Comparison of ENCODE assay signal across 8 mouse cellular contexts in genomic region chr7:112656141-112656662, GRCm38 (mm10). TPM values are rescaled to one million over a fixed set of nuclear protein-coding genes. Genes with fewer than 3 reads are reported as not detected.
DNase-seq lines count a peak whose midpoint lies in the region; ATAC-seq lines count a peak whose summit lies in the region.

No protein-coding gene starts in this region.

- no peaks in the 10 kb centered on the region for H3K36me3 ChIP-seq in heart, embryonic 11.5 days (ENCODE audit: control insufficient read depth, insufficient read depth, low read length)
- H3K36me3 ChIP-seq in midbrain, embryonic 10.5 days: no peaks in the 10 kb centered on the region
- H3K36me3 ChIP-seq in forebrain, embryonic 12.5 days (replicated peaks): no peaks in the 10 kb centered on the region

- no peaks in the 10 kb centered on the region for H3K27me3 ChIP-seq in heart, embryonic 11.5 days (ENCODE audit: control insufficient read depth, insufficient read depth, low read length)
- no peaks in the 10 kb centered on the region for H3K27me3 ChIP-seq in midbrain, embryonic 10.5 days (ENCODE audit: low read depth, poor library complexity, severe bottlenecking)
- H3K27me3 ChIP-seq in forebrain, embryonic 12.5 days: 0 out of 2 replicates have a peak, but pooled peaks cover 3% of the 10 kb centered on the region

- peak overlapping the region; percentile 95 for H3K27ac ChIP-seq in heart, embryonic 11.5 days (ENCODE audit: low read depth, low read length)
- no peak overlapping the region for H3K27ac ChIP-seq in midbrain, embryonic 10.5 days (replicated peaks)
- no peak overlapping the region for H3K27ac ChIP-seq in forebrain, embryonic 12.5 days

- peak; percentile 28 for DNase-seq in embryo, embryonic 11 days
- DNase-seq in kidney, postnatal 14 days: peak; percentile 69
- DNase-seq in ovary, postnatal 14 days (ENCODE audit: low spot score): peak; percentile 40
- DNase-seq in midbrain, embryonic 10.5 days (ENCODE audit: low spot score): no peak
- DNase-seq in layer of hippocampus, postnatal 14 days (ENCODE audit: low spot score in 2 of 2): no peak
- DNase-seq in c-Kit-positive CD71-positive TER-119-positive erythroid progenitor cells, embryonic 14.5 days (ENCODE audit: low spot score): no peak

- peak overlapping the region; percentile 54; the same call in 1 of the 2 replicates for H3K9ac ChIP-seq in heart, embryonic 11.5 days (ENCODE audit: low read depth, low read length)
- H3K9ac ChIP-seq in forebrain, embryonic 12.5 days: no peak overlapping the region

- 2% methylated on average over 9 of the region's 9 CpGs for WGBS in heart, embryonic 11.5 days (ENCODE audit: insufficient replicate concordance)
- WGBS in midbrain, embryonic 10.5 days: 65% methylated on average over 9 of the region's 9 CpGs
- 70% methylated on average over 9 of the region's 9 CpGs for WGBS in forebrain, embryonic 12.5 days

- H3K4me2 ChIP-seq in heart, embryonic 11.5 days: peak overlapping the region; percentile 52
- H3K4me2 ChIP-seq in forebrain, embryonic 12.5 days: no peak overlapping the region

- ATAC-seq in heart, embryonic 11.5 days (replicated peaks; ENCODE audit: insufficient number of reproducible peaks, low FRiP score, low TSS enrichment): peak; percentile 90
- no peak for ATAC-seq in forebrain, embryonic 12.5 days (ENCODE audit: low FRiP score)

- peaks cover 47% of the 10 kb centered on the region for H3K4me1 ChIP-seq in heart, embryonic 11.5 days (ENCODE audit: control insufficient read depth, insufficient read depth, low read length)
- peaks cover 15% of the 10 kb centered on the region for H3K4me1 ChIP-seq in midbrain, embryonic 10.5 days
- H3K4me1 ChIP-seq in forebrain, embryonic 12.5 days: 0 out of 2 replicates have a peak, but pooled peaks cover 4% of the 10 kb centered on the region

- H3K4me3 ChIP-seq in heart, embryonic 11.5 days (ENCODE audit: low read depth, low read length): peak overlapping the region; percentile 10; the same call in 1 of the 2 replicates
- no peak overlapping the region for H3K4me3 ChIP-seq in midbrain, embryonic 10.5 days
- H3K4me3 ChIP-seq in forebrain, embryonic 12.5 days (replicated peaks): no peak overlapping the region

- no peaks in the 10 kb centered on the region for H3K9me3 ChIP-seq in heart, embryonic 11.5 days (replicated peaks; ENCODE audit: control insufficient read depth, low read length)
- H3K9me3 ChIP-seq in midbrain, embryonic 10.5 days (replicated peaks): no peaks in the 10 kb centered on the region
- H3K9me3 ChIP-seq in forebrain, embryonic 12.5 days: no peaks in the 10 kb centered on the region

RNA-seq across cellular contexts. Expression of gene Tead1, which starts 22.9 kb away (rescaled TPM):
- 23.2 and 35.5 TPM in 2 replicates for polyA plus RNA-seq in heart, embryonic 11.5 days (2014; fragmentation: Nextera tagmentation; extraction: Ambion mirVana)
- 17.1 and 17.6 TPM in 2 replicates for polyA plus RNA-seq in midbrain, embryonic 10.5 days (2016; fragmentation: Nextera tagmentation; extraction: Ambion mirVana)
- 10 to 100 TPM; 30.7 to 34.3 TPM for total RNA-seq in layer of hippocampus, postnatal 14 days (2021)
- 20.7 and 28.3 TPM in 2 replicates for polyA plus RNA-seq in forebrain, embryonic 12.5 days (2016; fragmentation: Nextera tagmentation; extraction: Ambion mirVana)

Comparison
In these comparisons a context has a peak if more than half of its experiments do, and no peak if none do; other contexts are left out.
1. DNase-seq: peak in embryo, embryonic 11 days (single experiment), kidney, postnatal 14 days (single experiment) and ovary, postnatal 14 days (single experiment); none in midbrain, embryonic 10.5 days (single experiment), layer of hippocampus, postnatal 14 days (0 of 2) and c-Kit-positive CD71-positive TER-119-positive erythroid progenitor cells, embryonic 14.5 days (single experiment).